Mouse (Mus musculus): ENCODE measurements at regions not wholly inside any gene's neighbourhood (a gene's known extent, or its start where the extent isn't known, plus 50 kb on each side); places are given as distances from the start of the nearest gene placed in this dataset.
"Not testable (repeated sequence)": the region's sequence is repeated elsewhere in the genome, so short reads cannot be mapped to it uniquely, and the experiment has no call there.

DNA sequence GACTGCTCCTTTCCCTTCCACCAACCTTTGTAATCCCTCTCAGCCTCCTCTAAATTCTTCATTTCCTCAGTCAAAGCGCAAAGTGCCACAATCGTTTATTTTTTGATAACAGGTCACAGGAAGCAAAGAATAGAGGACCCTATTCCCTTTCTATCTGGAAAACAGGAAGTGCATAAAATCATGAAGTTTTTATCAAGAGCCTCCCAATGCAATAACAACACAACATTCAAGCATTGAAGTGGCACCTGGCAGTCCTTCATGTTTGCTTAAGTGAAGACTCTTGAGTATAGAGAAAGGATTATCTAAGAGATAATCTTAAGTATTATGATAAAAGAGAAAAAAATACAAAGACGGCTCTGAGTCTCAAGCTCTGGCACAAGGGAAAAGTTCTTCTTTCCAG, 111.9 kb downstream of the Ibtk start:
- DNase-seq, result no peak

DNA sequence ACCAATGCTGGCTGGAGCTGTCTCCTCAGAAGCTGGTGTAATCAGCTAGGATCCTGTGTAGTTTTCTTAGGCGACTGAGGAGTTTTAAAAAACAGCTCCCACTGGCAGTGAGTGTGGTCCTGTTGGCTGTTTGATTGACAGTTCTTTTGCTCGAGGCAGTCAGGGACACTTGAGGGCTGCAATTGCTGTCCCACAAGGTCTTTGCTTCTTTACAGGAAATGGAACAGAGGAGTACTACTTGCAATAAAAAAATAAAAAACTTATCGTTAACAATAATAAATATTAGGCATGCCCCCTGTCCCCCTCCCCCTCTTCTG, 113.0 kb downstream of the Ibtk start:
- DNase-seq, result no peak

DNA sequence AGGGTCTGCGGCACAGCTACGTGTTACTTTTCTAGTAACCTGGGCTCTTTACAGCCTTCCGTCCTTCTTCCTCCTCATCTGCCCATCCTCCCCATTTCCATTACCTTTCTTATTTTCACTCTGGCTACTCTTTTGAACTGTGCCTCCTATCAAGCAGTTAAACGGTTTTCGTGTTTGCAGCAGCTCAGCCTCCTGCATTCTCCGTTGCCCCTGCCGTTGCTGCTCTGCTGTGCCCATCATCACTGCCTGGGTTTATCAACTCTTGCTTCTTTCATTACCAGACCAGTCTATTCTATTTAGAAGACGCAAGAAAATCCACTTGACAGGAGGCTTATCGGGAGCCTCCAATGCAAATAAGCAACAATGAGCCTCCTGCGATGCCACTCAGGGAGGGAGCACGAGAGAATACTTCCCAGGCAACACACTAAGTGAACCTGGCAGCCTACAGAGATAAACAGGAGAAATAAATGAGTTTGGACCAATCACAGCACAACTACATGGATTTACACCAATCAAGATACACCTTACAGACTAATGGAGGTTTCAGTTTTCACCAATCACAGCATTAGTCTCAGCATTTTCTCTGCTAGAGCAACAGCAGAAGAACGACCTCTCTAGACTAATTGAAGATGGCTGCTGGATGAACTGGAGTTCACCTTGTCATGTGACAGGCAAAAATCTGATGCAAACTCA, 113.5 kb downstream of the Ibtk start:
- no peak for DNase-seq

DNA sequence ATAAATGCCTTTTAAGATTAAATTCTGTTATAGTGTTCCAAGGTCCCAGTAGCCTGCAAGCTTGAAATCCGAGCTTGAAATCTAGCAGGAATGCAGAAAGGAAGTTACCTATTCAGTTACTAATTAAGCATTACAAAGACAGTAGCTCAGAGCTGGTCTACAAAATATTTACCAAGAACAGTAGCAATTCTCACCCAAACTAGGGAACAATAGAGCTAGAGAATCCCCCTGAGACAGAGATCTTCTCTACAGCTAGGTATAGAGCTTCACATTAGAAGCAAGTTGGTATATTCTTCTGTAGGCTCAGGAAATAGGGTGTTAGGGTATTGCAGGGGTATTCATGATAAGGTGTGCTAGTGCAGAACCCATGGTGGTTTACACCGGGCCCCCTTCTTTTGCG, 114.3 kb downstream of the Ibtk start:
- DNase-seq, result not testable (repeated sequence)

DNA sequence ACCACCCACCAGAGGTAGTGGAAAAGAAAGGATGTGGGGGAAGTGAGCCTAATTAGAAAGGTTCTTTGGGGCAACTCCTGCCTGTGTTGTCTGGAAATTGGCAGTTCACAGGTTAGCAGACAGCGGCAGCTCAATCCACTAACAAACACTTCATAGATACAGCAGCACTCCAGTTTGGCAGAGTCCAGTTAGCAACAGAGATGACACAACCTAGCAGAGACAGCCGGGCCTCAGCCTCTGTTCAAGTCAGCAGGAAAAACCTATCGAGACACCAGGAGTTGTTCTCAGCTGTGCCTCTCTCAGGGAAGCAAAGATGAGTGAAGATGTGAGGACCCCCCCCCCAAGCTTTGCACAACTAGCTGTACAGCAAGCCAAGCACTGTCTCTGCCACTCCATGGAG, 131.2 kb downstream of the Ibtk start:
- DNase-seq, result no peak

DNA sequence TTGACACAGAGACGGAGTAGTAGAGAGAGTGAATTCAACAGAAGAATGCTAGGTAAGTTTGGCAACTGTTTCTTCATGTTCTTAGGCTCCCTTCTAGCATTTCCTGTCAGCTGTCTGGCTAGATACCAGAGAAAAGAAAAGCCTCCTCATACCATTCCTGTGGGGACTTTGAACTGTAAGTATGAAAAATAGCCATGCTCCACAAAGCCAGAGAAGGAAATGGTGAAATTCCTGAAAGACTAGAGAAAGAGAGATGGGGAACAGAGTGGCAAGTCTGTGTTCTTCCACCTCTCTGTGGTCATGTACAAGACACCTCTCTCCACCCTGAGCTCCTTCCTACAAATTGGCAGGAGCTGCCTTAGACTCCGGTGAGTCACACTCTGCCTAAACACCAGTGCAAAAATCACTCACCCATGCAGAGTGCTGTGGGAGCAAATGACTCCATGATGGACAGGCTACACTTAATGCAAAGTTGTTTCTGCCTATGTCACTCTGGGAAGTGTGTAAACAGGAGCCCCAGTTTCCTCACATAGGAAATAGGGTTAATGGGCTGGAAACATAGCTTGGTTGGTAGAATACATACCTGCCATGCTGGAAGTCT, 131.9 kb downstream of the Ibtk start:
- no peak for DNase-seq

DNA sequence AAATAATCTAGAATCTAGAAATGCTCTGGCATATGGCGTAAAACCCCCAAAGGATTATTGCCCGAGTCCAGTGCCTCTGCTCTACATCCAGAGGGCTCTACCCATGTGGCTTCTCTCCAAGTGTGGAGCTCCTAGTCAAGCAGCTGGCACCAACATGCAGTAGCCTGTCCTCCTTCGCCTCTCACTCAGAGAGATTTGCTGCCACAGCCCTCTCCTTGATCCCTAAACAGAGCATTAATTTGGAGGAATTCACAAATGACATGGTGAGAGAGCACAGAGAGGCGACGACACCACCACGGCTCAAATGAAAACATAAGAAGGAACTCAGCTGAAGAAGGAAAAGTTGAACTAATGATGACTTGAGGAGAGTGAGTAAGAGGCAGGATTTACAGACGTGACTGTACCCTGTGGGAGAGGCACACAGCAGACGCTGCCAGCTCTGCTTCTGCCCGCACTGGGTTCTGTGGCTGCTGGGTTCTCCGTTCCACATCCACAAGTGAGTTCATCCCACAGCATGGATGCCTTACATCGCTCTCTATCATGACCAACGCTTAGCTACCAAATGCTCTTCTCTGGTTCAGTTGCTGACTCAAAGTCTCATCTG, 132.8 kb downstream of the Ibtk start:
- no peak for DNase-seq

DNA sequence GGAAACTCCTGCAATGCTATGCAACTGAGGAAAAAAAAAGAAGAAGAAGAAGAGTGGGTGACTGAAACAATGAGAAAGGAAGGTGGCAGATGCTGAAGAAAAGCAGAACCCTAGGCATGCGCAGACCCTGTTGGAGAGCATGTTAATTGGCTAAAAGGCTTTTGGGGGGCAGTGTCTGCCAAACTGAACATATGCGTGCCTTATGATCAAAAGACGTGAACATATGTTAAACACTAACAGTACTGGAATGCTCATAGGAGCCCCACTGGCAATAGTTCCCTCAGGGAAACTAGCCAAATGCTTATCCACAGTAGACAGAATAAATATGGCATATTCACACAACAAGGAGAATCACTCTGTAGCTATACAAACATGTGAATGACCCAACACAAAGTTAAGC, 140.0 kb downstream of the Ibtk start:
- DNase-seq, result no peak

DNA sequence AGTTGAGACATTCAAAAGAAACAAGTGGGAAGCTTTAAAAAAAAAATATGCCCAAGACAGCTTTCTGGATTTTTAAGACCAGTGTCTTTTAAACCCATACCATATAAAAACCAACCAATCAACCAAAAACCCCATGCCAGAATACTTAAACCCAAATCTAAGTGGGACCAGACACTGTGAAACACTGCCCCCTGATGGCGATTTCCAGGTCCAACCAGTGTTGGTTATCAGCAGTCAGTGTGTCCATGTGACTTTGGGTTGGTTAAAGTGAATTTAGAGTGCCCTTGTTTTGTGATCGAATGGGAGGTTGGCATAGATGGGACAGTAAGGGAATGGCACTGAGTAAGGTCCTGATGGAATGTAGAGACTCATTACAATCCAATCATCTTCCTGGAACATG, 152.2 kb downstream of the Ibtk start:
- DNase-seq, result peak; percentile 7

DNA sequence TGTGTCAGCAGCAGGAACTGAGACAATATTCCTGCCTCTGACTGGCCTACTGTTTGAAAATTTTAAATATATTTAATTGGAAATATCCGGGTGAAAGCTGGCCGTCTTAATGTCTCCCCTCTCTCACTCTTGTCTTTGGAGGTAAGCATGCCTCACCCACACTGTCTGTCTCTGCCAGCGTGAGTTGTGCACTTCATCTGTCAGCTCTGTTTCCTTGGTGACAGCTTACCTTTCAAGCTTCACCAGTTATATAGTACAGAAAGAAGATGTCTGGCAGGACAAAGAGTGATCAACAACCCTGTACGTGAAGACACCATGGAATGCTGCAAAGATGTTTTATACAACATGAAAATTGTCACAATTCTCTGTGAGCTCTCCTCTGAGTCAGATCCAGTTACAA, 155.3 kb downstream of the Ibtk start:
- no peak for DNase-seq

DNA sequence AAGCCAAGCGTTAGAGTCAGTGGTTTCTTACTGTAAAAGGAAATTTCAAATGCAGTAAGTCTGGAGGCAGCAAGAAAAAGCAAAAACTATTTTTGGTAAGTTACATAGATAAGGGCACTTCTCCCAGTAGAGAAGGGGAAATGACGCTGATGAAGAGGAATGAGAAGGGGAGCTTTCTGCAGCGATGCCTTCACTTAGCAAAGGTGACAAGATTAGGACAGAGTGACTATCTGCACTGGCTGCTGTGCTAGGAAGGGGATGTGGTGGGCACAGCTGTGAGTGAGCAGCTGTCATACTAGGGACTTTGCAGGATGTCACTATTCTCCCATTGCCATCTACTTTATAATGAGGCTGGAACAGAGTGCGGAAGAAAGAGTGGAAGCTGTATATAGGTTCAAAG, 156.5 kb downstream of the Ibtk start:
- no peak for DNase-seq

DNA sequence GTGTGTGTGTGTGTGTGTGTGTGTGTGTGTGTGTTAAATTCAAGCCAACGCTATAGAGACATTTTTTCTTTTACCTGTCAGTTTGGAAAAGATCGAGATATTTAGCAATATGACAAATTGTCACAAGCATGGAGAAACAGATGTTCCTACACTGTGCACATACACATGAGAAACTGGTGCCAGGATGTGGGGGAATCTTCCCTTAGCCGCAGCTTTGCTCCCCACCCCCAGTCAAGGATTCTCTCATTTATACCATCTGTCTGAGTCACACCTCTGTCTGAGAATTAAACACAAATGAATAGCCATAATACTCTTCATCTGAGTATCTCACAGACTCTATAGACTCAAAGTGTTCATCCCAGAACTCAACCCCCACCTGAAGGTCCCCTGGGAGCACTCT, 159.9 kb downstream of the Ibtk start:
- DNase-seq, result no peak

DNA sequence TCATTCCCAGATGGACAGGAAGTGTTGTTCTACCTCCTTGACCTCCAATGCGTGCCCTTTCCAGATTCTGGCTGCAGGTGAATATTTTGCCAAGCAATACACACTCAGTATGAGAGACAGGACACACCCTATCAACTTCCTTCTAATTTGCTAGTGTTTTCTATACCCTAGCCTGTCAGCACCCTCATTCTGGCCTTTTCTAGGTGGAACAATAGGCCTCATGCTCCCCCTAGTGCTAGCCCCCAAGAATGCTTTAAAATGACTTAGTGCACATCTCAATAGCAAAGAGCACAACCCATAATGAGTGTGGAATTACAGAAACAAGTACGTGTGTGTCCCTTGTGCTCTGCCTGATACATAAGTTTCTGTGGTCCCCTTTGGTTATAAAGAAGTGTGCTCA, 161.1 kb downstream of the Ibtk start:
- DNase-seq, result peak; percentile 3

DNA sequence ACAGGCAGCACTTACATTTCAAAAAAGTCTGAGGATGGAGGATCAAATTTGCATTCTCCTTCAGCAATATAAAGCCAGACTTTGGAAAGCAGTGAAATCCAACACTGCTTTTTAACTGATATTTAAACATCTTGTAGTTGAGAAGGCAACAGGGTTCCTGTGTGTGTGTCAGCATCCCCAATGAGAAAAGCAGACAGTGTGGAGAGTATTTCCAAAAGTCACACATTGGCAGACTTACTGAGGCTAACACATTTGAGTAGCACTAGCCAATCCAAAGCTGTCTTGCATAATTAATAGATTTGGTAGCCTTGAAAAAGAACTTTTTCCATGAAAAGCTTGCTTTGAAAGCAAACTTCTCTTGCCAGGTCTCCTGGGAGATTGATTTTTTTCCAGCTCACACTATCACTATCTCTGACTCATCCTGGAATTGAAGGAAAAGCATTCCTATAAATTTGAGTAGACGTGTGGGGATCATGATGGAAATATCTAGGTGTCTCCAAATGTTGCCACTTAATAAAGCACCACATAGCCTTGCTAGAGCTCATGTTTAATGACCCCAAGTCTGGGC, 168.0 kb downstream of the Ibtk start:
- DNase-seq, result no peak

DNA sequence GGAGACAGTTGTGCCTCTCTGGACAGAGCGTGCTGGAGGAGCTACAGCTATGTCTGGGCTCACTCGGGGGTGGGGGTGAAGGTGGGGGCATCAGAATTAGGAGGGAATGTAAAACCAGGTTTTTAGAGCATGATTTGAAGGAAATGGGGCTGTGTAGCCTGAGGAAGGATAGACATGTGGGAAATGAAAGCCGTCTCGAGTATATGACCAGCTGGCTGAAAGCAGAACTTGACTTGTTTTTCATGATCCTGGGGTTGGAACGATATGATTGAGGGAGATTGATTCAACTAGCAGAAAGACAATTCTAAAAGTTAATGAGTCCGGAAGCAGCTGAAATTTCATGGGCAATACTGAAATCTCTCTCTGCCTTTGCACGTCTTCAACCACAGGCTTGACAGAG, 171.3 kb downstream of the Ibtk start:
- no peak for DNase-seq

DNA sequence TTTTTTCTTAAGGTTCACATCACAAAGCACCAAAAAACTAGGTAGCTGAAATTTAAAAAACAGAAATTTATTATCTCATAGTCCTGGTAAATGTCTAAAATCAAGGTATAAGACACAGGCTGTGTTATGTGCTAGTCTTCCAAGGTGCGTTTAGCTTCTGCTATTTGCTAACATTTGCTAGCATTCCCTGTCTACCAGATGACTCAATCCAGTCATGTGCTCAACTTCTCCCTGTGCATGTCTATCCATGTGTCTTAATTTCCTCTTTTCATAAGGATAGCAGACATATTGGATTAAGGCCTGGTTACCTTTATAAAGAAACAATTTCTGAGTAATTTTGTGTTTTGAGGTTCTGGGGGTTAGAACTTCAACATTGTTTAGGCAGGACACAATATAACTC, 171.8 kb downstream of the Ibtk start:
- DNase-seq, result no peak

DNA sequence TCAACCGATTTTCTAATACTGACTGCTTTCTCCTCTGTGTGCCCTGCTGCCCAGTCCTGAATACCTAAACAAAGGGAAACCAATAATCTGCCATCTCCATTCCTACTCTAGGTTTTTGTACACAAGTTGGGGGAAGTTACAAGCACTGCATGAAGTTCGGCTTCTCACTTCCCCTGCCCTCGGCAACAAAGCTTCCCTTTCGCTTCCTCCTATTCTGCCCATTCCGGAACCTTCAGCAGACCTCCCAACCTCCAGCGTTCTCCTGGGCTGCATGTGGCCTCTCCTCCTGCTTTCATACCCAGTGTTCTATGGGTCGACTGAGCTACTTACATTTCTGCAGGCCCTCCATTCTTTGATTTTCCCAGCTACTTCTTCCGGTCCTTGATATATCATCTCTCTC, 180.3 kb downstream of the Ibtk start:
- no peak for DNase-seq

DNA sequence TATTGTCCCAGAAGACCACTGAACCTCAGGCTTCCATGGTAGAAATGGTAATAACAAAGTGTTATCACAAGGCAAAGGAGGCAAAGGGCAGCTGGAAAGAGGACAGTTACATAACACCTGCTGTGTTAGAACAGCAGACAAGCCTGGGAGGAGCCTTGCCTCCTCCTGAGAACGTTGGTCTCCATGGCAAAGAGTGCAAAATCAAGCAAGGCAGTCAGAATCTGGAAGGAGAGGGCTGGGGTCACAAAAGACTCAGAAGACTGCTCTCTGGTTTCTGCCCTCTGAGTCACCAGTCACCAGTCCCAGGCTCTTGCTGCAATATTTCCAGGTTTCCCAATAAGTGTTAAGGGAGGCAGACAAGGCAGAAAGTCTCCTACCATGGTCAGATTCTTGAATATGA, 197.3 kb downstream of the Ibtk start:
- no peak for DNase-seq

DNA sequence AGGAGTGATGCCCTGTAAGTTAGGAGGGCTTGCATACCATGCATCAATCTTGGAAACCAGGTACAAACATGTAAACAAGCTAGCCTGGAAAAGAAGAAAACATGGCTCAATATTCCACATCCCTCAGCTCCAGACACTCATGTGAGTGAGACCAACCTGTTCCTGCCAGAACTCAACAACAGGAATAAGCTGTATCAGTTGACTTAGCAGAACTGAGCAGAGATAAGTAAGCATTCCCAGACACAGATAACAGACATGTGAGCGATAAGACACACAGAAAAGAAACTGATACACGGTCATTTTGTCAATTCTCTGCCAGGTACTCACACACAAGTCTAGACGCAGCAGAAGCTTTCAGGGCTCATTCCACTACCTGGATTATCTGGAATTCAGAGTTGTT, 198.7 kb downstream of the Ibtk start:
- DNase-seq, result no peak

DNA sequence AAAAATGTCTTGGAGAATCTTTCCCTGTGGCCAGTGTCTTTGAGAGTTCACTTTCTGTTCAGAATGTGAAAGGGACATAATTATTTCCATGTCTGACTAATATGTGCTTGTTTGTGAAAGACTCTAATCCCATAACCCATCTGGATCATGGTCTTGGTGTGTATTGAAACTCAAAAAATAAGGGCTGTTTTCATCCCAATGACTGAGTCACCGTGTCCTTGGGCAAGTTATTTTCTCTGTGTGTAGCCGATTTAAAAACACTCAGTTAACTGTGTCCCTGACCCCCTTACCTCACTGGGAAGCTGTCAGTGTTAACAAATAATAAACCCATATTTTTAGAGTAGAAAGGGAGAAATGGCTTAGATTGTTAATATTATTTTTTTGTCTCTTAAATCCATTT, 202.9 kb downstream of the Ibtk start:
- no peak for DNase-seq

DNA sequence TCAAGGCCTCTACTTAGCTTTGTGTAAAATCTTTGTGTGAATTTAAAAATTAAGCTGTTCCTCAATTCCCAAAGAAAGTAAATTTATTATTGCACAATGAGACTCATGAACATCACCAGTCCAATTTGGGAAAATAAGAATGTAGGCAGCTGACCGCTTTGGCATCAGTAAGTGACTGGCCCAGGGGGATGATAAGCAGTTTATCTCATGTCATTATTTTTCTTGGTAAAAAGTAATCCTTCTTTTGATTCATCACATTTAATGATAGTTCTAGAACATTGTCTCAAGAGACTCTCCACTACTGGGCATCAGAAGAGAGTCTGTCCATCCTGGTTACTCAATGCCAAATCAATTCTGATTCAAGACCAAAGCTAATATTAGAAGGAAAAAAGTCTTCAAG, 203.6 kb downstream of the Ibtk start:
- no peak for DNase-seq

DNA sequence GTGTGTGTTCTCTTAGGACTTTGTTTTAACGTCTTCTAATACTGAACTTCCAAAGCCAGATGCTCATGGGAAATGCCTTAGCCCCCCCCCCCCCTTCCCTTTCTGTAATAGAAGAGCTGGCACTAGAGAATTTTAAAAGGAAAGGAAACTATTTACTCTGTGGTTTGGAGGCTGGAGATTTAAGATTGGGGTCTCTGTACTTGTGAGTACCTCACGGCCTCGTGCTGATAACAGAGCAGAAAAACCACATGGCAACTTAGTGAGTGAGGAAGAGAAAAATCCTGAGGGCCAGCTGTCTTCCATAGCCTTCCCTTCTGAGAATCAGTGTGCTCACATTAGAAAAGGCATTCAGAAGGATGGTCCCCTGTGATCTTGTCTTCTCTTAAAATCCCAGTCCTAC, 210.6 kb downstream of the Ibtk start:
- DNase-seq, result no peak

DNA sequence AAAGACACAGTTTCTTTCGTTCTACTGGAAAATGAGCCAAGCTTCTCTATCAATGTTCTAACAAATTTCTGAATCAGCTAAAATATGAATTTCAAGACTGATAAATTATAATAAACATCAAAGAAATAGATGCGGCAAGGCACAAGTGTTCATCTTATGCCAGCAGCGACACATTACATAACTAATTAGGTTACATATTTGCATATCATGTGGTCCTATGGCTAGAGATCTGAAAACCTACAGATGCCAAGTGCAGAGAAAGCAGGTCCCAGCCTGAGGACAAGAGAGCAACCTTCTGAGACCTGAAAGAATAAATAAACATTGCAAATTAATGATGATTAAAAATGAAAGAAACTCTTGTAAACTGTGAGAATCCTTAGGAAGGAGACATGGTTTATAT, 201.3 kb upstream of the Tent5a start:
- no peak for DNase-seq

DNA sequence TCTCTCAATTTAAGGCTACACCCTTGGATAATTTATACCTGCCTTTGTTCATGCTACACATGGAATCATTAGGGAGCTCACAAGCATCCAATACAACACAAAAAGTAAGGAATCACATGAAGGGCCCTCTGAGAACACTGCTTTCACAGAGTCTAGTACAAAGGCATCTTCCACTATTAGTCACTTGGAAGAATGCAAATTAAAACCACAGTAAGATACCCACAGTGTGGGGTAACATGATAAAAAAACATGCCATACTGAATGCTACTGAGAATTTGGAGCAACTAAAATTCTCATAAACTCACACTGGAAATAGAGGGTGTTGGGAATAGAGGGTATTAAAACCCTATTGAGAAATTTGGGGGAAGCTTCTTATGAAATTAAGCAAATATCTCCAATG, 197.6 kb upstream of the Tent5a start:
- no peak for DNase-seq

DNA sequence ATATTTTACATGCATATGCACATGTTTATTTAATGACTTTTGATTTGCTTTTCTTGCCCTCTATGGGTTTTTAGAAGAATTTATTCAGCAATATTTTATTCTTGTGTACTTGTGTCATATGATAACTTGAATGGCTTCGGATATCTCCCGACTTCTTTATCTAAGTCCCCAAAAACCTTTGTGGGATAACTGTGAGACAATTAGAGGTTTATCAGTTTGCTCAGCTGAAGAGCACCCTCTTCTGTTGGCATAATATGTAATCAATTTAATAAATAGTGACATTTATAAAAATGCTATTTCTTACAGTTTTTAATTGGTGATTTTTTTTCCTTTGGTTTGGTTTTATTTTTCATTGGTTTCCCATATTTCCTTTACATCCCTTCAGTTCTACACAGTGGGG, 194.2 kb upstream of the Tent5a start:
- no peak for DNase-seq

Data from kidney, adult 18-20 months (tissue).